Mouse (Mus musculus): ENCODE results near the gene Gm14597. TPM values are rescaled to one million over a fixed set of nuclear protein-coding genes. Genes with fewer than 3 reads are reported as not detected.
"Not testable (repeated sequence)": the region's sequence is repeated elsewhere in the genome, so short reads cannot be mapped to it uniquely, and the experiment has no call there.

Gm14597 gene
- polyA plus RNA-seq (2016; fragmentation: Nextera tagmentation; extraction: Ambion mirVana), result not detected in 2 replicates

GRCm38 (mm10) chrX:53608879-53609278, at the start of gene Gm14597:
TSS of gene Gm14597 (minus strand) at chrX:53608979.
- H3K4me2 ChIP-seq (replicated peaks), result peak within 1 kb of the TSS; percentile 50
- peak within 1 kb of the TSS; percentile 41 for H3K4me3 ChIP-seq
- not testable (repeated sequence) for H3K9me3 ChIP-seq (replicated peaks); H3K4me1 ChIP-seq; H3K36me3 ChIP-seq; H3K27me3 ChIP-seq; ATAC-seq (ENCODE audit: low FRiP score)
- 62% methylated on average over 3 of the region's 4 CpGs for WGBS
- H3K27ac ChIP-seq, result peak within 1 kb of the TSS; percentile 76
- peak within 1 kb of the TSS; percentile 65 for H3K9ac ChIP-seq

DNA sequence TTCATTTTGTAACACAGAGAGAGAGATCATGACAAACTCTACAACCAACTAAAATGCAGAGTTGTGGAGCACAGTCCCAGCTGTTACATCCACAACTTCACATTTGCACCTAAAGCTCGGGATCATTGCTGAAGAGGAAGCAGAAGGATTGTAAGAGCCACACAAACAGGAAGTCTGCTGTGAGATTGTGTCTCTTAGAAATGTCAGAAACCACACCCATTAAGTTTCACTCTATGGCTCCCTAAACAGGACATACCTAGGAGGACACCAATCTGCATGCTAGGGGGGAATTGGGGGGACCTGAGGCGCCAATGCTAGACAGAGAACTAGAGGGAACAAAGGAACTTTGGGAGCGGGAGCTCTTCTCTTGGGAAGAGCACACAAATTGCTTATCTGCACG, 44.1 kb upstream of the Gm14597 start:
- not testable (repeated sequence) for H3K27ac ChIP-seq; H3K4me2 ChIP-seq (replicated peaks); H3K9ac ChIP-seq; H3K4me3 ChIP-seq; ATAC-seq (ENCODE audit: low FRiP score); H3K9me3 ChIP-seq (replicated peaks); H3K4me1 ChIP-seq; H3K36me3 ChIP-seq; H3K27me3 ChIP-seq
- 71% methylated on average over 4 of the region's 4 CpGs for WGBS

DNA sequence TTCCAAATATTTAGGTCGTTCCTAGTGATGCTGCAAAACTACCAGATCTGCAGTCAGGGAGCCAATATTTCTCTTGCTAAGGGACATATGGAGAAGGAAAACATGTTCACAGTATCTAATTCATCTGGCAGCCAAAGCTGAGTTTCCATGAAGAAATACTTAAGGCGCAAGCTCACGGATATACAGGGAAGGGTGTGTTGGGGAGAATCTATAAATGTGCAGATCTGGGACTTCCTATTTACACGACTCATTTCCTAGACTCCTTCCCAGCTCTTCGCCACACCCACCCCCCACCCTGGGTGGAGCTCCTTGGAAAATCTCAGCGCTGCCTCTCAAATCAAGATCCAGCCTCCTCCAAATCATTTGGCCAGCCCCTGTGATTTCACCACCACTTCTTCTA, 37.1 kb upstream of the Gm14597 start:
- Histone ChIP-seq H3K4me2 (replicated peaks) (no peak overlapping the region), H3K4me1 (no peaks in the 10 kb centered on the region), H3K36me3 (no peaks in the 10 kb centered on the region), H3K27ac (no peak overlapping the region), H3K27me3 (no peaks in the 10 kb centered on the region), H3K9ac (no peak overlapping the region), H3K9me3 (replicated peaks) (no peaks in the 10 kb centered on the region), H3K4me3 (no peak overlapping the region)
- WGBS, result 86% methylated on average over 6 of the region's 6 CpGs
- no peak for ATAC-seq (ENCODE audit: low FRiP score)

DNA sequence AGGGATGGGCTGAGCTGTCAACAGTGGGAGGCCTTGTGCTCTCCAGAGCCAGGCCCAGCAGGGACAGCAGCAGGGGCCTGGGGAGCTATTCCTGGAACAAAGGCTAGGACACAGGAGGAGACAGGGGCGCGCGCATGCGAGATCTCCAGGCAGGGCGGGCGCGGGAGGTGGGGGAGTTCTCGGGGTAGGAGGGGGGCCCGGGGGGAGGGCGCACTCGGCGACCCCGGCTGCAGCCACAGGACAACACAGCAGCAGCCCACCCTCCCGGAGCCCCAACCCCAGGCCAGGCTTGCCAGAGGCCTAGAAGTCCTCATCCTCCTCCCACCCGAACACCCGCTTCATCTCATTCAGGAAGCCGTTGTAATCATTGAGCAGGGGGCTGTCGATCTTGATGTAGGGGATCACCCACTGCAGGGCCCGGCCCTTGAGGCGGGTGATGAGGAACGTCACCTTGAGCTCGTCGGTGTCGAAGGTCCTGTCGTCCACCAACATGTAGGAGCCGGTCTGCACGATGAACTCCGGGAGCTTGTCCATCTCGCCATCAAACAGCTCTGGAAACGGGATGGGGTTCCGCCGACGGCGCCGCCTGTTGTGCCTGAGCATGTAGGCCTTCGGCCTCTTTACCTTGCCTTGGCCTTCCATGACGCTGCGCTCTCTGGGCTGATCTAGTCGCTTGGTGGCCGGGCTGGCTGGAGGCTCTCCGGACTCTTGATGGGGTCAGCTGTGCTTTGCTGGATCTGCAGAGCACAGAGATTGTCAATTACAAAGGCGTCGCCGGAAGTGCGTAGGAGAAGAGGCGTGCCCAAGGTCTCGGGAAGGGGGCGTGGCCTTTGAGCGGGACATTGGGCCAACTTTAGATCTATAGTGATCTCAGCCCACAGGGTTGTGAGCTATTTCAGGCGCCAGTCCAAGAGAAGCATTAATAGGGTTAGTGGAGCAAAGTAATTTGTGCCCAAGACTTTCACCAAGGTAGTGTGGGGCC, 34.5 kb upstream of the Gm14597 start, which contains the start of gene Rtl8a:
Rtl8a (minus strand) TSS at position 703 of the 982 bp plus-strand sequence.
- not testable (repeated sequence) for H3K36me3 ChIP-seq; H3K9me3 ChIP-seq (replicated peaks); H3K27me3 ChIP-seq; H3K4me1 ChIP-seq; H3K27ac ChIP-seq
- ATAC-seq (ENCODE audit: low FRiP score), result peak; percentile 94
- Histone ChIP-seq H3K4me3 (peak within 1 kb of the TSS; percentile 28), H3K9ac (peak within 1 kb of the TSS; percentile 18; the same call in 1 of the 2 replicates), H3K4me2 (replicated peaks) (peak within 1 kb of the TSS; percentile 44)
- 26% methylated on average over 12 of the region's 50 CpGs for WGBS

DNA sequence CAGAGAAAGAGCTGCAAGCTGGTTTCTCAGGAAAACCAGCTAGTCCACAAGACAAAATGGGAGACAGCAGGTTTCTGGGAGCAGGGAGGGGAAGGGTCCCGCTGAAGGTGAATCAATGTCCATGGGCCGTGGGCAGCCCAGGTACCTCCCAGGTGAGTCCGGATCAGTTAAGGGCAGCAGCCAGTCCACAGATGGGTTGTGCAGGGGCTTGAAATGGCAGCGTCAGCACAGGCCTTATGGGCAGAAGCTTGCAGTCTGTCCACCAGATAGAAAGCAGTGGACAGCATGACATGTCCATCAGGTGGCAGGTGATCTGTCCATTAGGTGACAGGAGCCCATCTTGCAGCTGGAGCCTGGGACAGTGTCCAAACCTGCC, 33.8 kb upstream of the Gm14597 start:
- not testable (repeated sequence) for H3K9ac ChIP-seq; H3K36me3 ChIP-seq; H3K4me1 ChIP-seq; H3K9me3 ChIP-seq (replicated peaks); H3K27ac ChIP-seq; H3K27me3 ChIP-seq
- Histone ChIP-seq H3K4me2 (replicated peaks) (peak overlapping the region; percentile 42), H3K4me3 (peak overlapping the region; percentile 23)
- 65% methylated on average over 3 of the region's 4 CpGs for WGBS
- ATAC-seq (ENCODE audit: low FRiP score), result peak; percentile 33; the same call in 1 of the 2 replicates

DNA sequence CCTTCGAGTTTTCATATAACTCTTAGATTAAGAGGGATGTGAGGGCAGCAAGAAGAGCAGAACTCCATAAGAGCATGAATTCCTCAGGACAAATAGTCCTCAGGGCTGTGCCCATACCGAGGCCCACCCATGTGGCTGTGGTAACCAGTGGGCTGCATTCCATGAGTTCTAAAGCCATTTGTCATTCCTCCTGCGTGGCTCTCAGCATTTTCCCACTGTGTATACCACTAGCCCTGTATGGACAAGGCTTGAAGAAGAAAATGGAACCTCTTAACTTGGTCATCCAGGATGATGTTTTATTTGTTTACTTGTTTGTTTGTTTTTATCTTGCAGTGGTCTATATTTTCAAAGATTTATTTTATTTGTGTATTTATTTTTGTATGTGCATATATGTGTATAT, 29.3 kb upstream of the Gm14597 start:
- H3K4me2 ChIP-seq (replicated peaks); H3K9ac ChIP-seq; ATAC-seq (ENCODE audit: low FRiP score); H3K9me3 ChIP-seq (replicated peaks); H3K4me3 ChIP-seq; H3K27me3 ChIP-seq; H3K4me1 ChIP-seq; H3K27ac ChIP-seq; H3K36me3 ChIP-seq: not testable (repeated sequence)
- 57% methylated on average over 3 of the region's 3 CpGs for WGBS

GRCm38 (mm10) chrX:53611395-53611794, 2.6 kb upstream of the Gm14597 start:
- not testable (repeated sequence) for ATAC-seq (ENCODE audit: low FRiP score); H3K9ac ChIP-seq; H3K36me3 ChIP-seq; H3K4me1 ChIP-seq; H3K4me2 ChIP-seq (replicated peaks); H3K27ac ChIP-seq; H3K4me3 ChIP-seq; H3K27me3 ChIP-seq; H3K9me3 ChIP-seq (replicated peaks)

- ATAC-seq (ENCODE audit: low FRiP score), result no peak
- Histone ChIP-seq H3K9ac (no peak overlapping the region), H3K4me2 (replicated peaks) (no peak overlapping the region), H3K4me1 (no peaks in the 10 kb centered on the region), H3K27ac (no peak overlapping the region), H3K27me3 (no peaks in the 10 kb centered on the region), H3K36me3 (no peaks in the 10 kb centered on the region), H3K9me3 (replicated peaks) (no peaks in the 10 kb centered on the region), H3K4me3 (no peak overlapping the region)
- 1% methylated on average over 3 of the region's 3 CpGs for WGBS
Measured at GRCm38 (mm10) chrX:53610571-53610970, 1.8 kb upstream of the Gm14597 start.

- peak overlapping the region; percentile 76 for H3K27ac ChIP-seq
- ATAC-seq (ENCODE audit: low FRiP score), result peak; percentile 62
- H3K4me2 ChIP-seq (replicated peaks), result peak overlapping the region; percentile 50
- no peaks in the 10 kb centered on the region for H3K9me3 ChIP-seq (replicated peaks)
- 22% methylated on average over 18 of the region's 18 CpGs for WGBS
- peak overlapping the region; percentile 41 for H3K4me3 ChIP-seq
- peak overlapping the region; percentile 65 for H3K9ac ChIP-seq
- H3K4me1 ChIP-seq, result no peaks in the 10 kb centered on the region
- H3K36me3 ChIP-seq, result no peaks in the 10 kb centered on the region
- no peaks in the 10 kb centered on the region for H3K27me3 ChIP-seq
Measured at GRCm38 (mm10) chrX:53608122-53608813, 511 bp downstream of the Gm14597 start.

GRCm38 (mm10) chrX:53607242-53608121, 1.3 kb downstream of the Gm14597 start, which contains the start of gene Rtl8c:
TSS of gene Rtl8c (plus strand) at chrX:53608032.
- H3K4me3 ChIP-seq, result peak within 1 kb of the TSS; percentile 41
- H3K9ac ChIP-seq, result peak within 1 kb of the TSS; percentile 65
- ATAC-seq (ENCODE audit: low FRiP score), result peak; percentile 95
- WGBS, result 30% methylated on average over 20 of the region's 20 CpGs
- H3K36me3 ChIP-seq, result no peaks in the 10 kb centered on the region
- H3K27ac ChIP-seq, result peak within 1 kb of the TSS; percentile 76
- H3K4me1 ChIP-seq, result no peaks in the 10 kb centered on the region
- no peaks in the 10 kb centered on the region for H3K9me3 ChIP-seq (replicated peaks)
- H3K27me3 ChIP-seq, result no peaks in the 10 kb centered on the region
- H3K4me2 ChIP-seq (replicated peaks), result peak within 1 kb of the TSS; percentile 50

DNA sequence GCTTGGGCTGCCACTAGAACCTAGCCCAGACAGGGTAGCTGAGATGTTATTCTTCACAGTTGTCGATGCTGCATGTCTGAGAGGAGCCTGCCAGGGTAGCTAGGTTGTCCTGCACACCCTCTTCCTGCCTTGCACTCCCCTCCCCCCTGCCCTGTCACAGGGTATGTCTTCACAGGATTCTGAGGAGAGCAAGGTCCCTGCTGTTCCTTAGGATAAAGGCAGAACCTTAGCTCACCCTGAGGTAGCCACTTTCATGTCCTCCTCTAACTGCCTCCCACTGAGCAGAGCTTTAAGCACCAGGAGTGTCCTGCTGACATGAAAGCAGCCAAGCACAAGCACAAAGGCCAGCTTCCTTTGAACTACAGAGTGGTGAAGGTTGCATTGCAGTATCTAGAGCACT, 2.6 kb downstream of the Gm14597 start:
- not testable (repeated sequence) for H3K4me2 ChIP-seq (replicated peaks); H3K4me3 ChIP-seq; H3K9me3 ChIP-seq (replicated peaks); H3K9ac ChIP-seq; H3K27me3 ChIP-seq; H3K4me1 ChIP-seq; ATAC-seq (ENCODE audit: low FRiP score); H3K36me3 ChIP-seq; H3K27ac ChIP-seq
- 13% methylated on average over 1 of the region's 1 CpGs for WGBS

DNA sequence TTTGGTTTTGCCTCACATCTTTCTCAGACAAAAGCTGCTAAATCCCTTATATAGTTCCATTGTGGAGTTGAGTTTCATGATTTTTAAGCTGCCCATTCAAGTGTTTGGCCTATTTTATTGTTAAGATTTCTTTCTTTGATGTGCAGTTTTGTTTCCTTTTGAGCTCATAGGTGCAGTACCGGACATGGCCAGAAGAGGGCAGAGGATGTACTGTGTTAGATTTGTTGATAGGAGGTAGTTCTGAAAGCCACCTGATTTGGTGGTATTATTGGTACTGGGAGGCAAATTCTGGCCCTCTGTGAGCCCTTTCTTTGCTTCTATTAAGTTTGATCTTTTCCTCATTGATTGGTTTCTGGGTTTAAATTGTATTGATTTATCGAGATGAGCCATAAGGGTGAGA, 8.8 kb downstream of the Gm14597 start:
- ATAC-seq (ENCODE audit: low FRiP score); H3K36me3 ChIP-seq; H3K9ac ChIP-seq; H3K4me2 ChIP-seq (replicated peaks); H3K27ac ChIP-seq; H3K27me3 ChIP-seq; H3K9me3 ChIP-seq (replicated peaks); H3K4me1 ChIP-seq; H3K4me3 ChIP-seq: not testable (repeated sequence)
- 48% methylated on average over 2 of the region's 2 CpGs for WGBS
